Mouse (Mus musculus): ENCODE results near the gene Ankrd23. TPM values are rescaled to one million over a fixed set of nuclear protein-coding genes. Genes with fewer than 3 reads are reported as not detected.

Ankrd23 gene
- polyA plus RNA-seq, 1 experiment, result 56.2 TPM

- Histone ChIP-seq H3K4me1 (replicated peaks; ENCODE audit: control insufficient read depth, insufficient read depth, low read length) (no peaks in the 10 kb centered on the region), H3K27me3 (ENCODE audit: control insufficient read depth, insufficient read depth, low read length) (no peaks in the 10 kb centered on the region), H3K4me3 (ENCODE audit: control insufficient read depth, insufficient read depth, low read length) (no peak overlapping the region), H3K36me3 (ENCODE audit: control insufficient read depth, insufficient read depth, low read length) (no peaks in the 10 kb centered on the region), H3K27ac (ENCODE audit: control insufficient read depth, insufficient read depth, low read length) (no peak overlapping the region)
- TF ChIP-seq POLR2A (IDR thresholded peaks at IDR 0.05; ENCODE audit: control insufficient read depth, extremely low read depth, insufficient read depth, low read length, poor library complexity) (no peak), CTCF (IDR thresholded peaks at IDR 0.05; ENCODE audit: borderline replicate concordance, control insufficient read depth, extremely low read depth, insufficient read depth, low read length, poor library complexity) (no peak)
- WGBS, result 71% methylated on average over 2 of the region's 2 CpGs
- no peak for DNase-seq
Observed at GRCm38 (mm10) chr1:36566425-36566824, 29.7 kb upstream of the Ankrd23 start.

- no peak for TF ChIP-seq POLR2A (IDR thresholded peaks at IDR 0.05; ENCODE audit: control insufficient read depth, extremely low read depth, insufficient read depth, low read length, poor library complexity)
- no peak for TF ChIP-seq CTCF (IDR thresholded peaks at IDR 0.05; ENCODE audit: borderline replicate concordance, control insufficient read depth, extremely low read depth, insufficient read depth, low read length, poor library complexity)
- no peak overlapping the region for H3K27ac ChIP-seq (ENCODE audit: control insufficient read depth, insufficient read depth, low read length)
- H3K36me3 ChIP-seq (ENCODE audit: control insufficient read depth, insufficient read depth, low read length), result no peaks in the 10 kb centered on the region
- no peak overlapping the region for H3K4me3 ChIP-seq (ENCODE audit: control insufficient read depth, insufficient read depth, low read length)
- no peak for DNase-seq
- H3K27me3 ChIP-seq (ENCODE audit: control insufficient read depth, insufficient read depth, low read length), result no peaks in the 10 kb centered on the region
- H3K4me1 ChIP-seq (replicated peaks; ENCODE audit: control insufficient read depth, insufficient read depth, low read length), result peaks cover 8% of the 10 kb centered on the region; the same call in 1 of the 2 replicates
- 64% methylated on average over 6 of the region's 6 CpGs for WGBS
Observed at GRCm38 (mm10) chr1:36564101-36564500, 27.4 kb upstream of the Ankrd23 start.

GRCm38 (mm10) chr1:36563632-36564031, 26.9 kb upstream of the Ankrd23 start:
- Histone ChIP-seq H3K36me3 (ENCODE audit: control insufficient read depth, insufficient read depth, low read length) (no peaks in the 10 kb centered on the region), H3K27ac (ENCODE audit: control insufficient read depth, insufficient read depth, low read length) (no peak overlapping the region), H3K27me3 (ENCODE audit: control insufficient read depth, insufficient read depth, low read length) (no peaks in the 10 kb centered on the region; the same call in 1 of the 2 replicates), H3K4me1 (replicated peaks; ENCODE audit: control insufficient read depth, insufficient read depth, low read length) (peaks cover 12% of the 10 kb centered on the region), H3K4me3 (ENCODE audit: control insufficient read depth, insufficient read depth, low read length) (no peak overlapping the region)
- WGBS, result 75% methylated on average over 4 of the region's 4 CpGs
- TF ChIP-seq CTCF (IDR thresholded peaks at IDR 0.05; ENCODE audit: borderline replicate concordance, control insufficient read depth, extremely low read depth, insufficient read depth, low read length, poor library complexity), result no peak
- TF ChIP-seq POLR2A (IDR thresholded peaks at IDR 0.05; ENCODE audit: control insufficient read depth, extremely low read depth, insufficient read depth, low read length, poor library complexity), result no peak
- DNase-seq, result no peak

- 93% methylated on average over 2 of the region's 2 CpGs for WGBS
- no peak for TF ChIP-seq CTCF (IDR thresholded peaks at IDR 0.05; ENCODE audit: borderline replicate concordance, control insufficient read depth, extremely low read depth, insufficient read depth, low read length, poor library complexity)
- TF ChIP-seq POLR2A (IDR thresholded peaks at IDR 0.05; ENCODE audit: control insufficient read depth, extremely low read depth, insufficient read depth, low read length, poor library complexity), result no peak
- H3K36me3 ChIP-seq (ENCODE audit: control insufficient read depth, insufficient read depth, low read length), result no peaks in the 10 kb centered on the region
- no peaks in the 10 kb centered on the region; the same call in 1 of the 2 replicates for H3K27me3 ChIP-seq (ENCODE audit: control insufficient read depth, insufficient read depth, low read length)
- H3K4me3 ChIP-seq (ENCODE audit: control insufficient read depth, insufficient read depth, low read length), result no peak overlapping the region
- peaks cover 15% of the 10 kb centered on the region for H3K4me1 ChIP-seq (replicated peaks; ENCODE audit: control insufficient read depth, insufficient read depth, low read length)
- DNase-seq, result no peak
- no peak overlapping the region for H3K27ac ChIP-seq (ENCODE audit: control insufficient read depth, insufficient read depth, low read length)
Observed at GRCm38 (mm10) chr1:36563197-36563596, 26.5 kb upstream of the Ankrd23 start.

GRCm38 (mm10) chr1:36562388-36562787, 25.7 kb upstream of the Ankrd23 start:
- TF ChIP-seq CTCF (IDR thresholded peaks at IDR 0.05; ENCODE audit: borderline replicate concordance, control insufficient read depth, extremely low read depth, insufficient read depth, low read length, poor library complexity), result no peak
- TF ChIP-seq POLR2A (IDR thresholded peaks at IDR 0.05; ENCODE audit: control insufficient read depth, extremely low read depth, insufficient read depth, low read length, poor library complexity), result no peak
- WGBS, result 95% methylated on average over 4 of the region's 4 CpGs
- no peaks in the 10 kb centered on the region; the same call in 1 of the 2 replicates for H3K27me3 ChIP-seq (ENCODE audit: control insufficient read depth, insufficient read depth, low read length)
- H3K4me1 ChIP-seq (replicated peaks; ENCODE audit: control insufficient read depth, insufficient read depth, low read length), result peaks cover 20% of the 10 kb centered on the region
- H3K27ac ChIP-seq (ENCODE audit: control insufficient read depth, insufficient read depth, low read length), result no peak overlapping the region
- no peak overlapping the region for H3K4me3 ChIP-seq (ENCODE audit: control insufficient read depth, insufficient read depth, low read length)
- no peak for DNase-seq
- H3K36me3 ChIP-seq (ENCODE audit: control insufficient read depth, insufficient read depth, low read length), result no peaks in the 10 kb centered on the region

- WGBS, result 88% methylated on average over 6 of the region's 6 CpGs
- no peak for TF ChIP-seq POLR2A (IDR thresholded peaks at IDR 0.05; ENCODE audit: control insufficient read depth, extremely low read depth, insufficient read depth, low read length, poor library complexity)
- no peak for TF ChIP-seq CTCF (IDR thresholded peaks at IDR 0.05; ENCODE audit: borderline replicate concordance, control insufficient read depth, extremely low read depth, insufficient read depth, low read length, poor library complexity)
- Histone ChIP-seq H3K27me3 (ENCODE audit: control insufficient read depth, insufficient read depth, low read length) (no peaks in the 10 kb centered on the region; the same call in 1 of the 2 replicates), H3K4me1 (replicated peaks; ENCODE audit: control insufficient read depth, insufficient read depth, low read length) (peaks cover 34% of the 10 kb centered on the region), H3K36me3 (ENCODE audit: control insufficient read depth, insufficient read depth, low read length) (no peaks in the 10 kb centered on the region), H3K27ac (ENCODE audit: control insufficient read depth, insufficient read depth, low read length) (no peak overlapping the region), H3K4me3 (ENCODE audit: control insufficient read depth, insufficient read depth, low read length) (no peak overlapping the region)
- no peak for DNase-seq
Observed at GRCm38 (mm10) chr1:36560903-36561302, 24.2 kb upstream of the Ankrd23 start.

GRCm38 (mm10) chr1:36559888-36560287, 23.2 kb upstream of the Ankrd23 start:
- no peaks in the 10 kb centered on the region; the same call in 1 of the 2 replicates for H3K27me3 ChIP-seq (ENCODE audit: control insufficient read depth, insufficient read depth, low read length)
- 24% methylated on average over 5 of the region's 5 CpGs for WGBS
- H3K36me3 ChIP-seq (ENCODE audit: control insufficient read depth, insufficient read depth, low read length), result no peaks in the 10 kb centered on the region
- H3K4me1 ChIP-seq (replicated peaks; ENCODE audit: control insufficient read depth, insufficient read depth, low read length), result peaks cover 39% of the 10 kb centered on the region
- no peak for TF ChIP-seq CTCF (IDR thresholded peaks at IDR 0.05; ENCODE audit: borderline replicate concordance, control insufficient read depth, extremely low read depth, insufficient read depth, low read length, poor library complexity)
- no peak for TF ChIP-seq POLR2A (IDR thresholded peaks at IDR 0.05; ENCODE audit: control insufficient read depth, extremely low read depth, insufficient read depth, low read length, poor library complexity)
- H3K4me3 ChIP-seq (ENCODE audit: control insufficient read depth, insufficient read depth, low read length), result no peak overlapping the region
- H3K27ac ChIP-seq (ENCODE audit: control insufficient read depth, insufficient read depth, low read length), result no peak overlapping the region
- DNase-seq, result no peak

Measured in thymus, adult 2 months (tissue).